Mouse (Mus musculus) left cerebral cortex, adult 8-10 months (tissue): ENCODE measurements around the gene Olfr805. TPM values are rescaled to one million over a fixed set of nuclear protein-coding genes. Genes with fewer than 3 reads are reported as not detected.

Experiments used
- DNase-seq, 2 experiments: peaks; one replicate each; pipeline ENCODE4 v3.0.0; 2022; ENCODE audit warnings: low spot score in 2 of 2
- microRNA-seq, 2 experiments: library from miRNA; unstranded; fragments of <30 nt; microRNA quantifications; one replicate each; pipeline ENCODE4 v1.2.0; 2022
- total RNA-seq, 4 experiments: library from RNA; stranded (reverse); gene quantifications; 2 replicates each; pipeline ENCODE4 v1.2.4; 2022

Olfr805 gene
- not detected for total RNA-seq

GRCm38 (mm10) chr10:129729275-129729674 lies at the start of gene Olfr805:
TSS of gene Olfr805 (minus strand) at chr10:129729375.
- DNase-seq: no peak

DNA sequence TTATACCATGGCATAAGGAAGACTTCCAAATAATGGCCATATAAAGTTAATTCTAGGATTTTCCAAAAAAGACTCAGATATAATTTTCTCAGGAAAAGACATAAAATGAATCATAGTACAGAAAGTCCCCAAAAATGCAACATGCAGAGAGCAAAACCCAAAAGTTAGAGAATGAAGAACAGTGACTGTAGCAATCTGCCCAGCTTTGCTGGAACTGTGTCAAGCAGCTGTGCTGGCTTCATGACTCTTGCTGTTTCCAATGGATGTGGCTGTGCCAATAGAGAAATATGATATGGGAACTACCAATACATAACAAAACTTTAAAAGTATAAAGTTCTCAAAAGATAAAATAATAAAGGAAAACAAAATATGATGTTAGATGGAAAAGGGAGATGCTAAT lies 48.9 kb upstream of the Olfr805 start:
- DNase-seq: no peak

DNA sequence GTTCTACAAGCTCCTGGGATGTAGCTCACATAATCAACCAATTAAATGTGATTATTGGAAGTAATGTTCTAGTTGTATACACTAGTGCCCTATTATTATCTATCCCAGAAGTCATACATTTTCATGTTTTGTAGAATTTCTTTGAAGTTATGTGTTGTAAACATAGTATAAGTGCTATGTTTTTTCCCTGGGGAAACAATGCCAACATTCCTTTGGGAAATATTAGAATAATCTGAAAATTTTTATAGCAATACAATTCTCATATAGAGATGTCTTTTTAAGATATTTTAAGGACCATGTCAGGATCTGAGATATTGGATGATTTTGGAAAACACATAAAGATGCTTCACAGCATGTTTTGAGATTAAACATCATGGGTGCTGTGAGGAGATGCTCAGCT lies 45.2 kb upstream of the Olfr805 start, which contains the start of gene Olfr809:
Gene Olfr809, plus strand, starts transcription at position 301 of the 400 bp plus-strand sequence.
- no peak for DNase-seq

GRCm38 (mm10) chr10:129765182-129765581 lies 36.0 kb upstream of the Olfr805 start, which contains the start of gene Olfr808:
TSS of gene Olfr808 (plus strand) at chr10:129765482.
- DNase-seq: no peak

GRCm38 (mm10) chr10:129757693-129758092 lies 28.5 kb upstream of the Olfr805 start, which contains the start of gene Olfr807:
TSS of gene Olfr807 (minus strand) at chr10:129757793.
- DNase-seq: no peak

DNA sequence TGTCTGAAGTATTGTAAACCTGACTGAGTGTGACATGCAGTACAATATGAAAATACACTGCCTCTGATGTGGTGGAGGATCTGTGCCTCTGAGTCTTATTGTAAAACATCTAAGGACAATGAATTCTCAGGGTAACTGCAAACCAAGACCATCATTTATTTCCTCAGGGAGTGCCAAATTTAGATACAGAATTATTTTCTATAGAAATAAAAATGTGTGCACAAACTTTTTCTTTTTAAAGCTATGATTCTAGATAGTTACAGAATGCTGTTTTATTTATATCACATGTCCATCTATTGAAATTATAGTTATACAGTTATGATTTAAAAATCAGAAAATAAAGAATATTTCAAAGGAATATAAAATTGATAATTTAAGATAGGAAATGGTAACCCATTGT lies 12.6 kb upstream of the Olfr805 start, which contains the start of gene Olfr806:
Gene Olfr806, minus strand, starts transcription at position 101 of the 400 bp plus-strand sequence.
- DNase-seq: no peak

- no peak for DNase-seq
Observed at GRCm38 (mm10) chr10:129702910-129703309, 26.3 kb downstream of the Olfr805 start, which contains the start of gene Olfr804. TSS of gene Olfr804 (plus strand) at chr10:129703210.

DNA sequence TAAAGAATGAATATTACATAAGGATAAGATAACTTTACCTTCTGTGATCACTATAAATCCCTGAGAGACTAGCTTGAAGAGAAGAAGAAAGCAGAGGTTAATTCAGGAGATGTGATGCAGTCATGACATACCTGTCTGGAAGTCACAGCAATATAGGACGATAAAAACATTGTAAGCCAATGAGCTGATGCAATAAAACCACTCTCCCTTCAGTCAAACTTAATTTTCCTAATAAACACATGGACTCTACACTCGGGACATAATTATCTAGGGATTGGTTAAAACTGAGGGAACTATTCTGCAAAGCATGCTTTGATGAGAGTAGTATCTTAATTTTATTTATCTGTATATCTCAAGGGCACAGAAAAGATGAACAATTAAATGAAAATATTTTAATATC lies 35.0 kb downstream of the Olfr805 start, which contains the start of gene Olfr803:
Gene Olfr803, minus strand, starts transcription at position 101 of the 400 bp plus-strand sequence.
- no peak for DNase-seq

- DNase-seq: no peak
Observed at GRCm38 (mm10) chr10:129688069-129688468, 41.1 kb downstream of the Olfr805 start, which contains the start of gene Olfr802. TSS of gene Olfr802 (minus strand) at chr10:129688169.

GRCm38 (mm10) chr10:129673765-129674164 lies 55.4 kb downstream of the Olfr805 start, which contains the start of gene Olfr801:
TSS of gene Olfr801 (minus strand) at chr10:129673865.
- no peak for DNase-seq

Small RNAs within 50 kb of the gene (microRNA-seq; reads per million reads assigned to microRNA genes)
- 0 reads per million in 2 experiments for gene Gm24485

Other genes starting within 250 kb of the Olfr805 start
- not detected for gene Olfr789, start 244.6 kb downstream of the Olfr805 start, total RNA-seq
- not detected for gene Olfr790, start 230.9 kb downstream of the Olfr805 start, total RNA-seq
- gene Olfr791, start 207.6 kb downstream of the Olfr805 start, total RNA-seq: not detected
- gene Olfr792, start 190.2 kb downstream of the Olfr805 start, total RNA-seq: not detected
- not detected for gene Olfr794, start 161.7 kb downstream of the Olfr805 start, total RNA-seq
- gene Olfr796, start 116.8 kb downstream of the Olfr805 start, total RNA-seq: not detected
- gene Olfr798, start 101.4 kb downstream of the Olfr805 start, total RNA-seq: not detected
- not detected for gene Olfr799, start 91.9 kb downstream of the Olfr805 start, total RNA-seq
- gene Olfr800, start 71.7 kb downstream of the Olfr805 start, total RNA-seq: not detected
- gene Olfr801, start 55.5 kb downstream of the Olfr805 start, total RNA-seq: not detected
- gene Olfr802, start 41.2 kb downstream of the Olfr805 start, total RNA-seq: under 1 TPM in 1 of 4 experiments, not detected in 3; 0.11 TPM
- not detected for gene Olfr803, start 35.1 kb downstream of the Olfr805 start, total RNA-seq
- not detected for gene Olfr804, start 26.2 kb downstream of the Olfr805 start, total RNA-seq
- not detected for gene Olfr806, start 12.5 kb upstream of the Olfr805 start, total RNA-seq
- not detected for gene Olfr807, start 28.4 kb upstream of the Olfr805 start, total RNA-seq
- not detected for gene Olfr808, start 36.1 kb upstream of the Olfr805 start, total RNA-seq
- gene Olfr809, start 45.3 kb upstream of the Olfr805 start, total RNA-seq: not detected
- gene Olfr810, start 65.5 kb upstream of the Olfr805 start, total RNA-seq: not detected
- gene Olfr811, start 75.0 kb upstream of the Olfr805 start, total RNA-seq: not detected
- gene Olfr812, start 116.7 kb upstream of the Olfr805 start, total RNA-seq: not detected
- not detected for gene Olfr813, start 126.0 kb upstream of the Olfr805 start, total RNA-seq
- not detected for gene Olfr814, start 150.5 kb upstream of the Olfr805 start, total RNA-seq
- not detected for gene Olfr815, start 176.5 kb upstream of the Olfr805 start, total RNA-seq
- gene Olfr816, start 186.2 kb upstream of the Olfr805 start, total RNA-seq: not detected
- not detected for gene Olfr818, start 219.7 kb upstream of the Olfr805 start, total RNA-seq
- gene Olfr819, start 237.9 kb upstream of the Olfr805 start, total RNA-seq: not detected
- not detected for gene Olfr247, start 246.8 kb upstream of the Olfr805 start, total RNA-seq